Comparison of ENCODE assay signal across 8 mouse cellular contexts in genomic region chr1:187215181-187216116, GRCm38 (mm10). TPM values are rescaled to one million over a fixed set of nuclear protein-coding genes. Genes with fewer than 3 reads are reported as not detected.
DNase-seq lines count a peak whose midpoint lies in the region; ATAC-seq and TF ChIP-seq lines count a peak whose summit lies in the region.

Spata17 (minus strand) TSS chr1:187215465.
Gpatch2 (plus strand) TSS chr1:187215508.

- H3K27ac ChIP-seq in forebrain, embryonic 16.5 days (ENCODE audit: low read length), result peak within 1 kb of the TSS; percentile 52; the same call in 1 of the 2 replicates
- H3K27ac ChIP-seq in lung, embryonic 15.5 days, result peak within 1 kb of the TSS; percentile 65

- peak; percentile 92 for ATAC-seq in G1E (ENCODE audit: extremely low read depth, insufficient number of reproducible peaks, low FRiP score, poor library complexity, severe bottlenecking)
- ATAC-seq in forebrain, embryonic 16.5 days, result peak; percentile 93
- ATAC-seq in lung, embryonic 15.5 days (ENCODE audit: borderline replicate concordance, extremely low read depth, low FRiP score, low TSS enrichment), result peak; percentile 87

- intact Hi-C loops in heart, postnatal 36 days (cut with DNase I), result loop anchor here (10.0 kb wide), 1 partner anchor 461 kb away; no protein-coding TSS in a partner anchor

- peak within 1 kb of the TSS; percentile 67 for H3K4me2 ChIP-seq in forebrain, embryonic 16.5 days (ENCODE audit: low read length)
- peak within 1 kb of the TSS; percentile 77 for H3K4me2 ChIP-seq in lung, embryonic 15.5 days

- no peaks in the 10 kb centered on the region for H3K9me3 ChIP-seq in G1E (replicated peaks)
- no peaks in the 10 kb centered on the region for H3K9me3 ChIP-seq in forebrain, embryonic 16.5 days (ENCODE audit: control insufficient read depth, low read length)
- H3K9me3 ChIP-seq in lung, embryonic 15.5 days, result no peaks in the 10 kb centered on the region

- no peaks in the 10 kb centered on the region for H3K27me3 ChIP-seq in G1E (ENCODE audit: insufficient read depth, low read length)
- no peaks in the 10 kb centered on the region for H3K27me3 ChIP-seq in forebrain, embryonic 16.5 days (replicated peaks; ENCODE audit: control insufficient read depth, insufficient read depth, low read length)
- no peaks in the 10 kb centered on the region for H3K27me3 ChIP-seq in lung, embryonic 15.5 days

- peaks cover 14% of the 10 kb centered on the region for H3K36me3 ChIP-seq in G1E (replicated peaks)
- H3K36me3 ChIP-seq in forebrain, embryonic 16.5 days (ENCODE audit: control insufficient read depth, insufficient read depth), result no peaks in the 10 kb centered on the region
- no peaks in the 10 kb centered on the region for H3K36me3 ChIP-seq in lung, embryonic 15.5 days

- 1% methylated on average over 58 of the region's 58 CpGs for WGBS in forebrain, embryonic 16.5 days
- WGBS in lung, embryonic 15.5 days, result 1% methylated on average over 58 of the region's 58 CpGs

- peaks cover 16% of the 10 kb centered on the region for H3K4me1 ChIP-seq in G1E (ENCODE audit: insufficient read depth, low read depth, low read length)
- H3K4me1 ChIP-seq in forebrain, embryonic 16.5 days (replicated peaks; ENCODE audit: control insufficient read depth, insufficient read depth, low read length), result peaks cover 5% of the 10 kb centered on the region
- H3K4me1 ChIP-seq in lung, embryonic 15.5 days, result peaks cover 15% of the 10 kb centered on the region; the same call in 1 of the 2 replicates

- H3K4me3 ChIP-seq in G1E (ENCODE audit: low read depth, low read length), result peak within 1 kb of the TSS; percentile 77
- H3K4me3 ChIP-seq in forebrain, embryonic 16.5 days (replicated peaks; ENCODE audit: low read length), result peak within 1 kb of the TSS; percentile 81
- H3K4me3 ChIP-seq in lung, embryonic 15.5 days, result peak within 1 kb of the TSS; percentile 81

- no peak for TF ChIP-seq CTCF in G1E (IDR thresholded peaks at IDR 0.05; ENCODE audit: low read depth, low read length)

- peak; percentile 77 for DNase-seq in G1E (ENCODE audit: low spot score)
- DNase-seq in cerebellum, adult 11-12 months, result peak; percentile 75
- peak; percentile 80 to 85 for DNase-seq in heart, postnatal 36 days
- peak; percentile 62 to 67 for DNase-seq in layer of hippocampus, adult 8-10 months (ENCODE audit: low spot score in 2 of 2)
- DNase-seq in ovary, adult 18-20 months (ENCODE audit: low spot score), result peak; percentile 62
- DNase-seq in thymus, postnatal 0 days (ENCODE audit: low spot score), result peak; percentile 72

- H3K9ac ChIP-seq in forebrain, embryonic 16.5 days (replicated peaks; ENCODE audit: low read depth, low read length), result peak within 1 kb of the TSS; percentile 66
- H3K9ac ChIP-seq in lung, embryonic 15.5 days, result peak within 1 kb of the TSS; percentile 78

RNA-seq across cellular contexts. Expression of gene Spata17, which starts in this region (rescaled TPM):
- total RNA-seq in G1E (2014; fragmentation: Nextera tagmentation) (3.8 TPM in 1 of 2 replicates, not detected in the other), G1E (2017) (0.66 and 0.93 TPM in 2 replicates)
- polyA plus RNA-seq in G1E (2012), result not detected in 2 replicates
- polyA plus RNA-seq in forebrain, embryonic 16.5 days (2015; fragmentation: Nextera tagmentation; extraction: Ambion mirVana), result 0.92 and 1.1 TPM in 2 replicates
- total RNA-seq in heart, postnatal 36 days (2021), result under 1 TPM; 0.49 to 0.50 TPM
- 1 to 10 TPM in 2 of 4 experiments, under 1 TPM in 2; 0.70 to 1.6 (median 0.97) TPM for total RNA-seq in layer of hippocampus, adult 8-10 months (2022)
- polyA plus RNA-seq in lung, embryonic 15.5 days (2015; fragmentation: Nextera tagmentation; extraction: Ambion mirVana), result 1.5 and 1.6 TPM in 2 replicates
- 0.21 and 0.31 TPM in 2 replicates for polyA plus RNA-seq in thymus, postnatal 0 days (2015; fragmentation: Nextera tagmentation; extraction: Ambion mirVana)

RNA-seq across cellular contexts. Expression of gene Gpatch2, which starts in this region (rescaled TPM):
- 17.6 and 26.6 TPM in 2 replicates for total RNA-seq in G1E (2014; fragmentation: Nextera tagmentation)
- 24.6 and 28.5 TPM in 2 replicates for total RNA-seq in G1E (2017)
- 8.9 and 12.5 TPM in 2 replicates for polyA plus RNA-seq in G1E (2012)
- polyA plus RNA-seq in forebrain, embryonic 16.5 days (2015; fragmentation: Nextera tagmentation; extraction: Ambion mirVana), result 14.4 and 17.0 TPM in 2 replicates
- total RNA-seq in heart, postnatal 36 days (2021), result 10 to 100 TPM in 1 of 2 experiments, 1 to 10 TPM in 1; 9.5 to 10.4 TPM
- total RNA-seq in layer of hippocampus, adult 8-10 months (2022), result 10 to 100 TPM; 21.1 to 22.7 (median 22.1) TPM
- 17.6 and 17.7 TPM in 2 replicates for polyA plus RNA-seq in lung, embryonic 15.5 days (2015; fragmentation: Nextera tagmentation; extraction: Ambion mirVana)
- polyA plus RNA-seq in thymus, postnatal 0 days (2015; fragmentation: Nextera tagmentation; extraction: Ambion mirVana), result 13.9 and 17.2 TPM in 2 replicates

Comparison
In these comparisons a context has a peak if more than half of its experiments do, and no peak if none do; other contexts are left out.
1. Peak in every context shown above with its lines: DNase-seq, ATAC-seq, H3K4me3 ChIP-seq and H3K27ac ChIP-seq.